Mouse (Mus musculus): ENCODE data around the gene Tuba8. TPM values are rescaled to one million over a fixed set of nuclear protein-coding genes. Genes with fewer than 3 reads are reported as not detected.

Gene Tuba8
- polyA plus RNA-seq (2015; fragmentation: Nextera tagmentation; extraction: Ambion mirVana): 0.21 and 0.25 TPM in 2 replicates

GRCm38 (mm10) chr6:121210149-121210925 lies at the start of gene Tuba8:
Gene Tuba8, plus strand, starts transcription at chr6:121210696.
- peak; percentile 66 for ATAC-seq (ENCODE audit: low read depth)
- Histone ChIP-seq H3K9me3 (no peaks in the 10 kb centered on the region), H3K9ac (peak within 1 kb of the TSS; percentile 67), H3K4me2 (peak within 1 kb of the TSS; percentile 91), H3K4me3 (peak within 1 kb of the TSS; percentile 45), H3K36me3 (no peaks in the 10 kb centered on the region), H3K27ac (replicated peaks) (no peak within 1 kb of the TSS), H3K4me1 (replicated peaks) (peaks cover 19% of the 10 kb centered on the region), H3K27me3 (peaks cover 39% of the 10 kb centered on the region)
- WGBS: 7% methylated on average over 30 of the region's 30 CpGs

GRCm38 (mm10) chr6:121162616-121163015 lies 47.9 kb upstream of the Tuba8 start:
- no peak overlapping the region for H3K4me2 ChIP-seq
- no peak overlapping the region for H3K27ac ChIP-seq (replicated peaks)
- peaks cover 14% of the 10 kb centered on the region for H3K4me1 ChIP-seq (replicated peaks)
- 91% methylated on average over 12 of the region's 12 CpGs for WGBS
- H3K4me3 ChIP-seq: no peak overlapping the region
- no peaks in the 10 kb centered on the region for H3K9me3 ChIP-seq
- no peak for ATAC-seq (ENCODE audit: low read depth)
- no peak overlapping the region for H3K9ac ChIP-seq
- H3K36me3 ChIP-seq: no peaks in the 10 kb centered on the region
- H3K27me3 ChIP-seq: no peaks in the 10 kb centered on the region

GRCm38 (mm10) chr6:121166098-121166552 lies 44.4 kb upstream of the Tuba8 start:
- no peaks in the 10 kb centered on the region for H3K9me3 ChIP-seq
- H3K36me3 ChIP-seq: no peaks in the 10 kb centered on the region
- 15% methylated on average over 10 of the region's 10 CpGs for WGBS
- no peak overlapping the region for H3K9ac ChIP-seq
- H3K4me1 ChIP-seq (replicated peaks): peaks cover 14% of the 10 kb centered on the region
- no peaks in the 10 kb centered on the region for H3K27me3 ChIP-seq
- no peak overlapping the region for H3K4me2 ChIP-seq
- peak overlapping the region; percentile 63; the same call in 1 of the 2 replicates for H3K27ac ChIP-seq (replicated peaks)
- ATAC-seq (ENCODE audit: low read depth): peak; percentile 85
- no peak overlapping the region for H3K4me3 ChIP-seq

DNA sequence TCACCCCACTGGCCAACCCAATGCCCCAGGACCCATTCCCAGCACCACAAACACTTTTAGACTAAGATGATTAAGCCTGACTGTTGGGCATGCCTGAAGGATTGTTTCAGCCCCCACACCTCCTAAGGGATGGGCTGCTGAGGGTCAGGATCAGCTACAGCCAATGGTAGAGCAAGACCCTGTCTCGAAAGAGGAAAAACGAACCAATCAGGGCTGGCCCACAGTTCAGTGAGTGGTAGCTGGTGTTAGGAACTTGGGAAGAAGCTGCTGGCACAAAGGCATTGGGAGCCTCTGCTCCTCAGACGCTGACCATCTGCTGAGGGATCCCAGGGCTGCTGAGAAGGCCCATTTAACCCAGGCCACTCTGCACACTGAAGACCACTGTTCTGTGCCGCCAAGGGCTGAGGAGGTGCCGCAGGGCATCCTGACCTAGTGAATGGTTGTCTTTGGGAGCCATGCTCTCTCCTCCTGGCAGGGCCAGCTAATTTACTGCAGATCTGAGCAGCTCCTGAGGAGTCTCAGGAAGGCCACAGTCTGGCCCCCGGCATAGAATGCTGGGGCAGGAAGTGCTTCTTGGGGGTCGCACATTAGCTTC lies 43.0 kb upstream of the Tuba8 start:
- WGBS: 68% methylated on average over 7 of the region's 7 CpGs
- Histone ChIP-seq H3K9me3 (no peaks in the 10 kb centered on the region), H3K27ac (replicated peaks) (no peak overlapping the region), H3K4me1 (replicated peaks) (peaks cover 14% of the 10 kb centered on the region), H3K36me3 (no peaks in the 10 kb centered on the region), H3K27me3 (no peaks in the 10 kb centered on the region), H3K9ac (no peak overlapping the region), H3K4me3 (no peak overlapping the region), H3K4me2 (no peak overlapping the region)
- no peak for ATAC-seq (ENCODE audit: low read depth)

DNA sequence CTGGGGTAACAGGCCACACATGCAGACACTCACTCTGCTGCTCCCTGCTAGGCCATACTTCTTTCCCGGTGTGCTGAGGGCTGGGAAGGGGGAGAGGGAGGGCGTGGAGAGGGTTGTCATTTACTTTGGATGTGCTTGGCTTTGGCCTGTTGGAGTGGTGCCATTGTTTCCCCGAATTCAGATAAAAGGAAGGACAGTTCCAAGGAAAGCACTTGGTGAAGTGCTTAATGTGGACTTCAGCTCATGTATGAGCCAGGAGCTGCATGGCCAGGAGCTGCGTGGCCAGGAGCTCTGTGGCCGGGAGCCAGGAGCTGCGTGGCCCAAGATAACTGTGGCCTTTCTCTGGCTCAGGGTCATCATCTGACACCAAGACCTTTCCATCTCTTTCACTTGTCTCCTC lies 39.4 kb upstream of the Tuba8 start:
- H3K4me2 ChIP-seq: no peak overlapping the region
- H3K36me3 ChIP-seq: no peaks in the 10 kb centered on the region
- H3K4me1 ChIP-seq (replicated peaks): peaks cover 14% of the 10 kb centered on the region
- H3K9ac ChIP-seq: no peak overlapping the region
- no peak for ATAC-seq (ENCODE audit: low read depth)
- 85% methylated on average over 6 of the region's 6 CpGs for WGBS
- no peak overlapping the region for H3K27ac ChIP-seq (replicated peaks)
- H3K9me3 ChIP-seq: no peaks in the 10 kb centered on the region
- no peaks in the 10 kb centered on the region for H3K27me3 ChIP-seq
- no peak overlapping the region for H3K4me3 ChIP-seq

- no peaks in the 10 kb centered on the region for H3K27me3 ChIP-seq
- H3K36me3 ChIP-seq: no peaks in the 10 kb centered on the region
- H3K9me3 ChIP-seq: no peaks in the 10 kb centered on the region
- H3K4me1 ChIP-seq (replicated peaks): peaks cover 12% of the 10 kb centered on the region
- WGBS: 72% methylated on average over 5 of the region's 5 CpGs
- H3K4me2 ChIP-seq: no peak overlapping the region
- no peak overlapping the region for H3K27ac ChIP-seq (replicated peaks)
- no peak for ATAC-seq (ENCODE audit: low read depth)
- no peak overlapping the region for H3K9ac ChIP-seq
- H3K4me3 ChIP-seq: no peak overlapping the region
Observed at GRCm38 (mm10) chr6:121173471-121173870, 37.0 kb upstream of the Tuba8 start.

GRCm38 (mm10) chr6:121174761-121175160 lies 35.7 kb upstream of the Tuba8 start:
- H3K4me1 ChIP-seq (replicated peaks): peaks cover 12% of the 10 kb centered on the region
- no peak for ATAC-seq (ENCODE audit: low read depth)
- WGBS: 92% methylated on average over 6 of the region's 6 CpGs

GRCm38 (mm10) chr6:121176011-121176730 lies 34.3 kb upstream of the Tuba8 start:
- no peak for ATAC-seq (ENCODE audit: low read depth)
- H3K4me1 ChIP-seq (replicated peaks): peaks cover 12% of the 10 kb centered on the region
- H3K4me2 ChIP-seq: peak overlapping the region; percentile 16; the same call in 1 of the 2 replicates
- H3K36me3 ChIP-seq: no peaks in the 10 kb centered on the region
- 53% methylated on average over 14 of the region's 14 CpGs for WGBS
- no peaks in the 10 kb centered on the region for H3K9me3 ChIP-seq
- H3K27me3 ChIP-seq: no peaks in the 10 kb centered on the region
- no peak overlapping the region; the same call in 1 of the 2 replicates for H3K27ac ChIP-seq (replicated peaks)
- H3K9ac ChIP-seq: peak overlapping the region; percentile 32; the same call in 1 of the 2 replicates
- no peak overlapping the region for H3K4me3 ChIP-seq

More at GRCm38 (mm10) chr6:121174761-121175160, 35.7 kb upstream of the Tuba8 start:
- Histone ChIP-seq H3K4me2 (no peak overlapping the region), H3K9me3 (no peaks in the 10 kb centered on the region), H3K27me3 (no peaks in the 10 kb centered on the region), H3K9ac (no peak overlapping the region), H3K36me3 (no peaks in the 10 kb centered on the region), H3K4me3 (no peak overlapping the region), H3K27ac (replicated peaks) (no peak overlapping the region)

GRCm38 (mm10) chr6:121176731-121177098 lies 33.8 kb upstream of the Tuba8 start:
- Histone ChIP-seq H3K4me1 (replicated peaks) (peaks cover 12% of the 10 kb centered on the region), H3K27me3 (no peaks in the 10 kb centered on the region), H3K36me3 (no peaks in the 10 kb centered on the region), H3K4me2 (no peak overlapping the region), H3K27ac (replicated peaks) (no peak overlapping the region), H3K9ac (no peak overlapping the region), H3K4me3 (no peak overlapping the region), H3K9me3 (no peaks in the 10 kb centered on the region)
- 67% methylated on average over 4 of the region's 4 CpGs for WGBS
- no peak for ATAC-seq (ENCODE audit: low read depth)

- Histone ChIP-seq H3K36me3 (no peaks in the 10 kb centered on the region), H3K9me3 (no peaks in the 10 kb centered on the region), H3K27ac (replicated peaks) (no peak overlapping the region), H3K4me2 (no peak overlapping the region), H3K27me3 (no peaks in the 10 kb centered on the region), H3K4me1 (replicated peaks) (peaks cover 12% of the 10 kb centered on the region), H3K9ac (no peak overlapping the region), H3K4me3 (no peak overlapping the region)
- 87% methylated on average over 7 of the region's 7 CpGs for WGBS
- ATAC-seq (ENCODE audit: low read depth): no peak
Observed at GRCm38 (mm10) chr6:121177118-121177708, 33.3 kb upstream of the Tuba8 start.

DNA sequence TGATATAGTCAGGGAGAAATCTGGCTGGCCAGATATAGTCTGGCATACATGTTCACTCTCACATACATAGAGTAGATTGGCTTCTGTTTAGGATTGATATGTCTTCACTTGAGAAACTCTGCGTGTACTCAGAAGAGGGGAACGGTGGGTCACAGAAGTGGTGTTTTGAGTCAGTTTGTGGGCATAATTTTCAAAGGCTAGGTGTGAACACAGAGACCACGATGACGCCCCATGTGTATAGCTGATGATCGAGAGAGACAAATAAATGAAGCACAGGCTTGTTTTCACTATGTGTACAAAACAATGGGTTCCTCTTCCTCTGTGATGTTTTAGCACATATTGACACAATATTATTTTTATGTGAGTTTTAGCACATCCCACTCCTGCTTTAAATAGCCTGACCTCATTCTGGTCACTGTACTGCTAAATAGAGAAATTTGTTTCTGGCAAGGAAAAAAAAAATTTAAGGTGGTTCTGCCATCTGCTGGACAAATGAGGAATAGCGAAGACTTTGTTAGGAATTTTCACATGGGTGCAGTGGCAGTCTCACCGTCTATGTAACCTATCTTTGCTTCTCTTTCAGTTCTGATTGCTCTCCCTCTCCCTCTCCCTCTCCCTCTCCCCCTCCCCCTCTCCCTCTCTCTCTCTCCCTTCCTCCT lies 31.7 kb upstream of the Tuba8 start:
- no peak overlapping the region for H3K27ac ChIP-seq (replicated peaks)
- no peak for ATAC-seq (ENCODE audit: low read depth)
- no peak overlapping the region for H3K4me2 ChIP-seq
- H3K27me3 ChIP-seq: no peaks in the 10 kb centered on the region
- WGBS: 62% methylated on average over 7 of the region's 7 CpGs
- no peak overlapping the region for H3K4me3 ChIP-seq
- peaks cover 16% of the 10 kb centered on the region for H3K4me1 ChIP-seq (replicated peaks)
- H3K9me3 ChIP-seq: no peaks in the 10 kb centered on the region
- 0 out of 2 replicates have a peak overlapping the region, but pooled peaks have one; percentile 3 for H3K9ac ChIP-seq
- H3K36me3 ChIP-seq: no peaks in the 10 kb centered on the region
